Mouse (Mus musculus): ENCODE measurements at regions not wholly inside any gene's neighbourhood (a gene's known extent, or its start where the extent isn't known, plus 50 kb on each side); places are given as distances from the start of the nearest gene placed in this dataset.

- Histone ChIP-seq H3K36me3 (replicated peaks) (no peaks in the 10 kb centered on the region), H3K27me3 (ENCODE audit: insufficient read depth, low read length) (peaks cover 73% of the 10 kb centered on the region), H3K4me3 (ENCODE audit: low read depth, low read length) (no peak overlapping the region), H3K9me3 (replicated peaks) (no peaks in the 10 kb centered on the region), H3K4me1 (ENCODE audit: insufficient read depth, low read depth, low read length) (no peaks in the 10 kb centered on the region)
- DNase-seq (ENCODE audit: low spot score) (no peak), ATAC-seq (ENCODE audit: extremely low read depth, insufficient number of reproducible peaks, low FRiP score, poor library complexity, severe bottlenecking) (no peak)
- TF ChIP-seq GATA2 (IDR thresholded peaks at IDR 0.05; ENCODE audit: borderline replicate concordance, low read depth, low read length) = no peak
- no peak for TF ChIP-seq TAL1 (conservative IDR thresholded peaks at IDR 0.05; ENCODE audit: low read depth, low read length)
- TF ChIP-seq CTCF (IDR thresholded peaks at IDR 0.05; ENCODE audit: low read depth, low read length) = no peak
- TF ChIP-seq POLR2AphosphoS5 (IDR thresholded peaks at IDR 0.05; ENCODE audit: insufficient replicate concordance, low read depth, low read length) = no peak
- no peak for TF ChIP-seq GATA1 (IDR thresholded peaks at IDR 0.05; ENCODE audit: borderline replicate concordance, low read length)
These were observed 129.6 kb upstream of the Runx1 start for GRCm38 (mm10) chr16:92955508-92955907.

DNA sequence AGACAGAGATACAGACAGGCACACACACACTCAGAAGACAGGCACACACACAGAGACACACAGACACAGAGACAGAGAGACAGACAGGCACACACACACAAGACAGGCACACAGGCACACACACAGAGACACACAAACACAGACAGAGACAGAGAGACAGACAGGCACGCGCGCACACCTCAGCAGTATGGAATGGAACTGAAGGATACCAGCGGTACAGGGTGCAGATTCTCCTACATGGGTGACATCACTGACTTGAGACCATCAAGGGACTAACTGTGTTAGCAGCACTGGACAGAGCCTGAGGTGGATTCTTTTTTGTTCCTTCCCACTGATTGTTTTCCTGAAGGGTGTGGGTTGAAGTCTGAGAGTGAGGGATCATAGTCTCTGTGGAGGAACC lies 129.1 kb upstream of the Runx1 start:
- Histone ChIP-seq H3K9me3 (replicated peaks) (no peaks in the 10 kb centered on the region), H3K4me1 (ENCODE audit: insufficient read depth, low read depth, low read length) (no peaks in the 10 kb centered on the region), H3K36me3 (replicated peaks) (no peaks in the 10 kb centered on the region), H3K4me3 (ENCODE audit: low read depth, low read length) (no peak overlapping the region), H3K27me3 (ENCODE audit: insufficient read depth, low read length) (peaks cover 73% of the 10 kb centered on the region)
- ATAC-seq (ENCODE audit: extremely low read depth, insufficient number of reproducible peaks, low FRiP score, poor library complexity, severe bottlenecking) = no peak
- TF ChIP-seq GATA1 (IDR thresholded peaks at IDR 0.05; ENCODE audit: borderline replicate concordance, low read length) = no peak
- DNase-seq (ENCODE audit: low spot score) = no peak

DNA sequence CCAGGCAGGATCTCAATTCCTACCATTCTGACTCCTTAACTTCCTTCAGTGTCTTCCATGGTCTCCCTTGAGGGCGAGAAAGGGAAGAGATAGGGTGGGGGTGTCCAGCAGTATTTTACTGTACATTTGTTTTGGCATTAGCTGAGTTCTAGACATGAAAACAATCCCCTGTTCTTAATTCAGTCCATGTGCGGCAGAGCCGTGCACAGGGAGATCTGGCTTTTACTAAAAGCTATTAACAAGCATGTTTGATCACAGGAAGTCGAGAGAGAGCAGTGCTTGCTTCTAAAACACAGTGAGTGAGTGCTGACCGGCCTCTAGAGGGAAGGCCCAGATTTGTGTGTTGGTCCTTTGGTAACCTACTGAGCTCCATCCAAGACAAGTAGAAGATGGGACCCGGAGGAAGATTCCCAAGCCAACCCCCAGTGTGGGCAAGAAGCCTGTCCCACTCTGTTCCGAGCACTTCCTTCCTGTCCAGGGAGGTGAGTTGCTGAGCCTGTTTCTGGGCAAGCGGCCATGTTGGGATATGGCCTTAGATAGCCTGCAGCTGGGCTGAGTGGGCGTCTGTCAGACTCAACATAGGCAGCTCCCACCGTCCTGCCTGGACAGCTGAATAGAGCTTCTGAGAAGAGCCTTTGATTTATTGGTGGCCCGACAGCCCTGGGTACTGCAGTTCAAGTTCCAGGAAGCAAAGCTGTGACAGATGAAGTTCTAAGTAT lies 128.1 kb upstream of the Runx1 start:
- ATAC-seq (ENCODE audit: extremely low read depth, insufficient number of reproducible peaks, low FRiP score, poor library complexity, severe bottlenecking) (no peak), DNase-seq (ENCODE audit: low spot score) (no peak)
- H3K27me3 ChIP-seq (ENCODE audit: insufficient read depth, low read length) = peaks cover 70% of the 10 kb centered on the region
- H3K4me1 ChIP-seq (ENCODE audit: insufficient read depth, low read depth, low read length) = no peaks in the 10 kb centered on the region
- TF ChIP-seq POLR2AphosphoS5 (IDR thresholded peaks at IDR 0.05; ENCODE audit: insufficient replicate concordance, low read depth, low read length) (no peak), TAL1 (conservative IDR thresholded peaks at IDR 0.05; ENCODE audit: low read depth, low read length) (no peak), CTCF (IDR thresholded peaks at IDR 0.05; ENCODE audit: low read depth, low read length) (no peak), GATA1 (IDR thresholded peaks at IDR 0.05; ENCODE audit: borderline replicate concordance, low read length) (no peak), GATA2 (IDR thresholded peaks at IDR 0.05; ENCODE audit: borderline replicate concordance, low read depth, low read length) (no peak)
- no peak overlapping the region for H3K4me3 ChIP-seq (ENCODE audit: low read depth, low read length)
- no peaks in the 10 kb centered on the region for H3K9me3 ChIP-seq (replicated peaks)
- H3K36me3 ChIP-seq (replicated peaks) = no peaks in the 10 kb centered on the region

DNA sequence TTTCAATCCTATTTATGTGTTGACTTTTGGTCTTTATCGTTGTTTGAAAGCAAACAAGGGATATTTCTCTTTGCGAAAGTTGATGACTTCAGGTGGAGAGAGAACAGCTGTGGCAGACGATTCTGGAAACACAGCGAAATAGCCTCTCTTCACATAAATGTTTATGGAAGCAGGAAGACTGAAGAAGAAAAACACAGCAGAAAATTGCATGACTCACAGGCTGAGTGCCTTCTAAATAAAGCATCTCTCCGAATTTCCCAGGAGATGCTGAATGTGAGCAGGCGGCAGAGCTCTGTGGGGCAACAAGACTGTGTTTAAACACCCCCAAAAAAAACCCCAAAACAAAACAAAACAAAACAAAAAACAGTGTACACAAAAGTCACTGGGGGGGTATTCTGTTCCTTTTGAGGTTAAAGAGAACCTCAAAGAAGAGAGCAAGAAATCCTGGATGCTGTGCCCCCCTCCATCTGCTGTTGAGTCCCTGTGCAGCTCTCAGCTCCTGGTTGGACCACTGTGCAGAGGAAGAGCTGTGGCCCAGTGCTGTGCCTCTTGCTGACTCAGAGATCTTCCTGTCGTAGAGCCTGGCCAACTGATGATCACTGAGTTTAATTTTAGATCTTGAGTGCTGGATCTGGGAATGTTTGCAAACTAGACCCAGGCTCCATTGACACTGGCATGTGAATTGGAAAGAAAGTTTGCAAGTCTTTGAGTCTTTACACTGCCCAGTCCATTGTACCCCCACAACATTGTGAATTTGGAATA lies 126.6 kb upstream of the Runx1 start:
- TF ChIP-seq GATA2 (IDR thresholded peaks at IDR 0.05; ENCODE audit: borderline replicate concordance, low read depth, low read length) (no peak), POLR2AphosphoS5 (IDR thresholded peaks at IDR 0.05; ENCODE audit: insufficient replicate concordance, low read depth, low read length) (no peak), GATA1 (IDR thresholded peaks at IDR 0.05; ENCODE audit: borderline replicate concordance, low read length) (no peak), CTCF (IDR thresholded peaks at IDR 0.05; ENCODE audit: low read depth, low read length) (no peak), TAL1 (conservative IDR thresholded peaks at IDR 0.05; ENCODE audit: low read depth, low read length) (no peak)

GRCm38 (mm10) chr16:92951516-92951915 lies 125.6 kb upstream of the Runx1 start:
- ATAC-seq (ENCODE audit: extremely low read depth, insufficient number of reproducible peaks, low FRiP score, poor library complexity, severe bottlenecking) (no peak), DNase-seq (ENCODE audit: low spot score) (no peak)
- H3K36me3 ChIP-seq (replicated peaks) = no peaks in the 10 kb centered on the region
- no peaks in the 10 kb centered on the region for H3K9me3 ChIP-seq (replicated peaks)
- TF ChIP-seq GATA1 (IDR thresholded peaks at IDR 0.05; ENCODE audit: borderline replicate concordance, low read length) = no peak
- no peak for TF ChIP-seq GATA2 (IDR thresholded peaks at IDR 0.05; ENCODE audit: borderline replicate concordance, low read depth, low read length)
- no peak for TF ChIP-seq CTCF (IDR thresholded peaks at IDR 0.05; ENCODE audit: low read depth, low read length)
- no peak for TF ChIP-seq POLR2AphosphoS5 (IDR thresholded peaks at IDR 0.05; ENCODE audit: insufficient replicate concordance, low read depth, low read length)
- no peak for TF ChIP-seq TAL1 (conservative IDR thresholded peaks at IDR 0.05; ENCODE audit: low read depth, low read length)
- peaks cover 2% of the 10 kb centered on the region for H3K4me1 ChIP-seq (ENCODE audit: insufficient read depth, low read depth, low read length)
- no peak overlapping the region for H3K4me3 ChIP-seq (ENCODE audit: low read depth, low read length)
- H3K27me3 ChIP-seq (ENCODE audit: insufficient read depth, low read length) = peaks cover 64% of the 10 kb centered on the region

More for the DNA sequence above, 126.6 kb upstream of the Runx1 start:
- H3K4me3 ChIP-seq (ENCODE audit: low read depth, low read length) = no peak overlapping the region
- ATAC-seq (ENCODE audit: extremely low read depth, insufficient number of reproducible peaks, low FRiP score, poor library complexity, severe bottlenecking) (no peak), DNase-seq (ENCODE audit: low spot score) (no peak)
- H3K9me3 ChIP-seq (replicated peaks) = no peaks in the 10 kb centered on the region
- peaks cover 66% of the 10 kb centered on the region for H3K27me3 ChIP-seq (ENCODE audit: insufficient read depth, low read length)
- no peaks in the 10 kb centered on the region for H3K4me1 ChIP-seq (ENCODE audit: insufficient read depth, low read depth, low read length)
- H3K36me3 ChIP-seq (replicated peaks) = no peaks in the 10 kb centered on the region

- Histone ChIP-seq H3K27me3 (ENCODE audit: insufficient read depth, low read length) (peaks cover 54% of the 10 kb centered on the region), H3K4me3 (ENCODE audit: low read depth, low read length) (no peak overlapping the region), H3K4me1 (ENCODE audit: insufficient read depth, low read depth, low read length) (peaks cover 4% of the 10 kb centered on the region), H3K36me3 (replicated peaks) (no peaks in the 10 kb centered on the region), H3K9me3 (replicated peaks) (no peaks in the 10 kb centered on the region)
- TF ChIP-seq GATA2 (IDR thresholded peaks at IDR 0.05; ENCODE audit: borderline replicate concordance, low read depth, low read length) (no peak), POLR2AphosphoS5 (IDR thresholded peaks at IDR 0.05; ENCODE audit: insufficient replicate concordance, low read depth, low read length) (no peak), GATA1 (IDR thresholded peaks at IDR 0.05; ENCODE audit: borderline replicate concordance, low read length) (no peak), TAL1 (conservative IDR thresholded peaks at IDR 0.05; ENCODE audit: low read depth, low read length) (no peak), CTCF (IDR thresholded peaks at IDR 0.05; ENCODE audit: low read depth, low read length) (no peak)
- ATAC-seq (ENCODE audit: extremely low read depth, insufficient number of reproducible peaks, low FRiP score, poor library complexity, severe bottlenecking) (no peak), DNase-seq (ENCODE audit: low spot score) (no peak)
These were observed 122.5 kb upstream of the Runx1 start for GRCm38 (mm10) chr16:92948494-92948893.
